Mouse (Mus musculus) stomach, postnatal 0 days (tissue): Measurements from ENCODE around the gene Tpm3-rs7.

Experiments
- CTCF ChIP-seq: IDR thresholded peaks from 2 replicates; pipeline ENCODE4 v1.5.1; 2016; ENCODE audit warnings: antibody characterized with exemption, low read depth, mild to moderate bottlenecking, moderate library complexity
- EP300 ChIP-seq: optimal IDR thresholded peaks from 2 replicates; pipeline ENCODE3; 2016; ENCODE audit warnings: antibody characterized with exemption

DNA sequence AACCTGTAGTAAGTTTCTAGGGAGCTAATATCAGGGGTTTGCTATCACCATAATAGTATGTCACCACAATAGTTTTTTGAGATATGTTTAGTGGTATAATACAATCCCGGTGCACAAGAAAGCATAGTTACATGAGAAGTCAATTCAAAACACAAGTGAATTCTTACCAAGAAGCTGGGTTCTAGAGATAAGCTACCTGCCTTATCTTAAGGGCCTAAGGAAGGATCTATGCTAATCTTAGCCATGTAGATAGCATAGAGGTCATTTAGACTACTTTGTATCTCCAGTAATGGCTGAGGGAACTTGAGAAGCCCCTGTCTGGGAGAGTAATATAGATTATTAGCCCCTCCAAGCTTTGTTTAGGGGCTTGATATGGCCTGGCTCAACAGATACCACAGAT is 2.6 kb downstream of the Tpm3-rs7 start:
- TF ChIP-seq CTCF (no peak), EP300 (no peak)
